Mouse (Mus musculus) heart, postnatal 10 days (tissue): Measurements from ENCODE around the gene Mxd4. TPM values are rescaled to one million over a fixed set of nuclear protein-coding genes. Genes with fewer than 3 reads are reported as not detected.

Experiments used
- DNase-seq, 2 experiments: peaks; one replicate each; pipeline ENCODE4 v3.0.0; 2021
- intact Hi-C: fragments of 180-260 bp; cut with DNase I; formaldehyde crosslinking; loops from one replicate; pipeline ENCODE4 v1.15.1; 2025
- total RNA-seq, 2 experiments: library from RNA; stranded (reverse); gene quantifications; 2 replicates each; pipeline ENCODE4 v1.2.3; 2021

The Mxd4 gene
- total RNA-seq, result 100 to 1,000 TPM; 109 to 119 TPM

- DNase-seq, result peak; percentile 99 to 100
- intact Hi-C loops, result no loop called here
These were observed at the start of gene Mxd4 for GRCm38 (mm10) chr5:34187601-34188316. TSS of gene Mxd4 (minus strand) at chr5:34187720.

- peak in 1 of 2 experiments; percentile 67 for DNase-seq
These were observed 48.4 kb upstream of the Mxd4 start for GRCm38 (mm10) chr5:34235898-34236420.

GRCm38 (mm10) chr5:34235056-34235455 is 47.5 kb upstream of the Mxd4 start:
- no peak for DNase-seq
- intact Hi-C loops, result no loop called here

More at GRCm38 (mm10) chr5:34235898-34236420, 48.4 kb upstream of the Mxd4 start:
- intact Hi-C loops, result no loop called here

- intact Hi-C loops, result no loop called here
- DNase-seq, result no peak
These were observed 45.6 kb upstream of the Mxd4 start for GRCm38 (mm10) chr5:34233221-34233515.

GRCm38 (mm10) chr5:34232481-34233220 is 45.1 kb upstream of the Mxd4 start:
- no peak for DNase-seq
- intact Hi-C loops, result no loop called here

- no peak for DNase-seq
- intact Hi-C loops, result no loop called here
These were observed 44.4 kb upstream of the Mxd4 start for GRCm38 (mm10) chr5:34231901-34232300.

- DNase-seq, result no peak
- intact Hi-C loops, result no loop called here
These were observed 43.3 kb upstream of the Mxd4 start for GRCm38 (mm10) chr5:34230599-34231485.

- no peak for DNase-seq
- intact Hi-C loops, result no loop called here
These were observed 42.0 kb upstream of the Mxd4 start for GRCm38 (mm10) chr5:34229503-34229902.

GRCm38 (mm10) chr5:34225516-34225915 is 38.0 kb upstream of the Mxd4 start:
- peak; percentile 59 to 61 for DNase-seq
- intact Hi-C loops, result loop anchor here (1.0 kb wide), 1 partner anchor 30 kb away; no protein-coding TSS in a partner anchor

- intact Hi-C loops, result no loop called here
- no peak for DNase-seq
These were observed 37.0 kb upstream of the Mxd4 start for GRCm38 (mm10) chr5:34224515-34224914.

GRCm38 (mm10) chr5:34220001-34220400 is 32.5 kb upstream of the Mxd4 start:
- DNase-seq, result no peak
- intact Hi-C loops, result no loop called here

GRCm38 (mm10) chr5:34218672-34219071 is 31.2 kb upstream of the Mxd4 start:
- intact Hi-C loops, result no loop called here
- no peak for DNase-seq

- DNase-seq, result peak; percentile 48 to 59
- intact Hi-C loops, result no loop called here
These were observed 30.2 kb upstream of the Mxd4 start for GRCm38 (mm10) chr5:34217756-34218155.

GRCm38 (mm10) chr5:34216025-34216424 is 28.5 kb upstream of the Mxd4 start:
- no peak for DNase-seq
- intact Hi-C loops, result no loop called here

- DNase-seq, result peak in 1 of 2 experiments; percentile 34
- intact Hi-C loops, result no loop called here
These were observed 26.1 kb upstream of the Mxd4 start for GRCm38 (mm10) chr5:34213659-34214058.

GRCm38 (mm10) chr5:34210279-34210678 is 22.8 kb upstream of the Mxd4 start:
- peak; percentile 83 to 89 for DNase-seq
- intact Hi-C loops, result loop anchor here (1.0 kb wide), 1 partner anchor 45 kb away; no protein-coding TSS in a partner anchor

GRCm38 (mm10) chr5:34207503-34207902 is 20.0 kb upstream of the Mxd4 start:
- intact Hi-C loops, result no loop called here
- DNase-seq, result no peak

GRCm38 (mm10) chr5:34205788-34206187 is 18.3 kb upstream of the Mxd4 start:
- intact Hi-C loops, result no loop called here
- peak in 1 of 2 experiments; percentile 37 for DNase-seq

GRCm38 (mm10) chr5:34204911-34205310 is 17.4 kb upstream of the Mxd4 start:
- intact Hi-C loops, result no loop called here

GRCm38 (mm10) chr5:34202006-34202405 is 14.5 kb upstream of the Mxd4 start:
- intact Hi-C loops, result no loop called here
- no peak for DNase-seq

More at GRCm38 (mm10) chr5:34204911-34205310, 17.4 kb upstream of the Mxd4 start:
- no peak for DNase-seq

GRCm38 (mm10) chr5:34201396-34201795 is 13.9 kb upstream of the Mxd4 start:
- peak; percentile 48 to 56 for DNase-seq
- intact Hi-C loops, result no loop called here
